Mouse (Mus musculus) G1E (cell line): Measurements from ENCODE around the gene 3110040M04Rik.

Source experiments
- CTCF ChIP-seq: IDR thresholded peaks from 2 replicates; pipeline ENCODE4 v1.5.1; 2012; ENCODE audit warnings: low read depth, low read length, inconsistent platforms, mixed read lengths
- POLR2AphosphoS5 ChIP-seq: IDR thresholded peaks from 2 replicates; pipeline ENCODE4 v1.6.1; 2012; ENCODE audit warnings: low read depth, low read length, inconsistent platforms; ENCODE audit not compliant: insufficient replicate concordance

- TF ChIP-seq CTCF, result no peak
- no peak for TF ChIP-seq POLR2AphosphoS5
These were observed 47.8 kb upstream of the 3110040M04Rik start for GRCm38 (mm10) chr1:151156129-151156528.
